Mouse (Mus musculus): ENCODE measurements around the gene Nr1h3.

Nr1h3 gene

GRCm38 (mm10) chr2:91183711-91184405, 18.8 kb downstream of the Nr1h3 start, which contains the start of gene Madd:
Madd (minus strand) TSS chr2:91183837.
- DNase-seq (ENCODE audit: low read depth), result no peak

DNA sequence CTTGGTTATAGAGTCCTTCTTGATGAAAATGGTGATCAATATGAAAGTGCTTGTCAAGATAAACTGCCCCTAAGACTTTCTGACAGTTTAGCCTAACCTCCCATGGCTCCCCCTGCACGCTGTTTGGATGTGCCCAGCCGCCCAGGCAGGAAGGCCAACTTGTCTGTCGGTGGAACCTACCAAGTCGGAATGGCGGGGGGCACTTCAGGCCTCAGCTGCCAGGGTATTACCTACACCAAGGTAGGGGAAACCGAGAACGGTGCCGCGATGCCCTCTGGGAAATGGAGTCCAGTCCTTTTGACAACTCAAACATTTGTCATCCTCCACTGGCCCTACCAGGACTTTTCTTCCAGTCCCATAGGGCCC, 19.5 kb downstream of the Nr1h3 start:
- DNase-seq (ENCODE audit: low read depth), result peak; percentile 98

- no peak for DNase-seq (ENCODE audit: low read depth)
Observed at GRCm38 (mm10) chr2:91182405-91183147, 20.1 kb downstream of the Nr1h3 start.

GRCm38 (mm10) chr2:91182016-91182404, 20.6 kb downstream of the Nr1h3 start:
- no peak for DNase-seq (ENCODE audit: low read depth)

DNA sequence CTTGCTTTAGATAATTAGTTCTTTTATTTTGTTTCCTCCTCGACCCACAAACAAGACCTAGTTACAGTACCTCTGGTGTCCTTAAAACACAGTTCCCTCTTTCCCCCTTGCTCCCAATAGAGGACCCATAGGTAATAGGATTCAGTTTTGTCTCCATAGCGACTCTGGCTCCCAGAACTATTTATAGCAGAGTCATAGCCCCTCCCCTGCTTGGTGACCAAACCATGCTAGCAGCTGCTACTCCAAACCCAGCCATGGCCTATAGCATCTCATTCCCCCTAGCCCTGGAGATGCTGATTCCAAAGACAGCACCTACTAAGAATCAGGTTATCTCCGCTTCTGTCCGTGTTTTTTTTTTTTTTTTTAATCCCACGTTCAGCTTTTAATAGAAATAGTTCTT, 21.9 kb downstream of the Nr1h3 start:
- no peak for DNase-seq (ENCODE audit: low read depth)

DNA sequence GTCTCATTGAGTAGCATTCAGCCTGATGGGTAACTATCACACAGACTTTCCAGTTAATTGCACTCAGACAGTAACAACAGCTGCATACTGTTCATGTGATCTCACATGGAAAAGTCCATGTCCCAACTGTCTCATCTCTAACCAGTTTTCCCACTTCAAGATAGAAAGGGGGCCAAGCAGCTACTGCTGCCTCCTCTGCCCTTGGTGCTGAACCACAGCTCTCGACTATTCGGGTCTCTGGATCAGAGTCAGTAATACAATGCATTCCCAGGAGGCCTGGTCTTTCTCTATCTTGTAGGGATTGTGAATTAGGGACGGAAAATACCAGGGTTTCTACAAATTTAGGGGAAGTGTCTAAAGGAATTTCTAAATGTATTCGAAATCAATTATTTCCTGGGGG, 22.8 kb downstream of the Nr1h3 start:
- DNase-seq (ENCODE audit: low read depth), result no peak

DNA sequence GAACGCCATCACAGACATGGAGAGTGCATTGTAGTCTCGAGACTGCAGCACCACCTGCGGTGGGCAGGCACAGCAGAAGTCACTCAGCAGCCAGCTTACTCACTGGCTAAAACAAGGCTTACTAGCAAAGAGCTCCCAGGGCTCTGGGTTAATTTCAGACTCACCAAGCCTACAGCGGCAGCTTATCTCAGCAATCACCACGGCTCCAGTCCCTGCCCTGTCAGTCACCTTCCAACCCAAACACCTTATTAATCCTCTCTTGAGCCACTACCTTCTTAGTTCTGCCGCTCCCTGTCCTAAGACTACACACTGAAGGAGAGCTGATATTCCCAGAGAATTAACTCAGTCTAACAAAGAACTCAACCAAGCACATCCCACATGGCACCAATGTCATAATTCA, 26.4 kb downstream of the Nr1h3 start:
- DNase-seq (ENCODE audit: low read depth), result no peak

DNA sequence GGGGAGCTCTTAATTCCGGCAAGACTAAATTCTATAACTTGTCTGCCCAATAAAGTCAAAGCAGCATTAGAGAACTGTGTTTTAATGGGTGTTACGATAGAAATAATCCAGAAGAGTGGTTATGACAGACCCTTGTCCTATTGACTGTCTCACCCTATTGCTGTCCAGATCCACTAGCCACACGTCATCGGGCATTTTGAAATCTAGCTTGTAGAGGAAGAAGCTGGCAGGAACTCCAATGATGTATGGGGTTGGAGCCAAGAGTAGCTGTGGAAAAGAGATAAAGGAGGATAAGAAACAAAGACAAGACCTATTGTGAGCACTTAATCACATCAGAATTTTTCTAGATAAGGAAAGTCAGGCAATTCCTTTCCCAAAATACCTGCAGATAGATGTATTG, 27.1 kb downstream of the Nr1h3 start:
- no peak for DNase-seq (ENCODE audit: low read depth)

DNA sequence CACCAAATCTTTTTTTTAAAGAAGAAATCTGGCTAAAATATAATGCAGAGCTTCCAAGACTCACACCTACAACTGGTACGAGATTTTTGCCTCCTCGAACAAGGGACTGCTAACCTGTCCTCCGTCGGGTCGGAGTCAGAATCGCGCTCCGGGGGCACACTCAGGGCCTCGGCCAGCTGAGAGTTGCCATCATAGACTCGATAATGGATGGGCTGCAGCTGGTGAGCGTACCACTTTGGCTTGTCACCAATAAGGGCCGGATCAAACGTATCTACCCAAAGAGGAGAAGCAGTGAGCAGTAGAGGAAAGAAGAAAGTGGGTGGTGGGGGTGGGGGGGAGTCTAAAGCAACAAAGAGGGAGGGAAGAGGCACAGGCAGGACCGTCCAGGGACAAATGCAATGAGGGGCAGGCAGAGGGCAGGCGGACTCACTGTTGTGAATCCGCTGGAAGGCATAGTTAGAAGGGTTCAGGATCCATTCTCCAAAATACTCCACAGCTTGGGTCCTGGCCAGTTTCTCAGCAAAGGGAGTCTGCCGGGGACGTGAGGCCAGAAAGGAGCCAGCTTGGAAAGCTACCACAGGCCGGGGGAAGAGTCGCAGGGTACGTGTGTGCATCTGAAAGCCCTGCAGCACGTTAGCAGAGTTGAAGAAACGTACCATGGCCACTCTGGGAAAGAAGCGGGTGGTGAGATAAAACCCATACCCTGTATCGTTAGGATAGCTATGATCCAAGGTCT, 32.9 kb downstream of the Nr1h3 start:
- no peak for DNase-seq (ENCODE audit: low read depth)

DNA sequence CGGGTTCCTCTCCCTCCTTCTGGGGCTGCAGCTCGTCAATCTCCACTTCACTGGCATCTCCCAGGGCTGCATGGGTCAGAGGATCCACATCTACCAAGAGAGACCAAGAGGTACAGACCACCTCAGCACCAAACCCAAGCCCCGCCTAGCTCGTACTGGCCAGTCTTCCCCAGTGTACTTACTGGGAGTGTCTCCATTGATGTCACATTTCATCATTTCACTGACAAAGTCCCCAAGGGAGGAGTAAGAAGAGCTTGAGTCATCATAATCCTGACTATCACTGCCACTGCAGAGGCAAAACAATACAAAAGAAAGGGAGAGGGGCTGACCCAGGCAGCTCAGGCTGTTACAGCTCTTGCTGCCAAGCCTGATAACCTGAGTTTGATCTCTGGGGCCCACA, 35.0 kb downstream of the Nr1h3 start:
- DNase-seq (ENCODE audit: low read depth), result no peak

DNA sequence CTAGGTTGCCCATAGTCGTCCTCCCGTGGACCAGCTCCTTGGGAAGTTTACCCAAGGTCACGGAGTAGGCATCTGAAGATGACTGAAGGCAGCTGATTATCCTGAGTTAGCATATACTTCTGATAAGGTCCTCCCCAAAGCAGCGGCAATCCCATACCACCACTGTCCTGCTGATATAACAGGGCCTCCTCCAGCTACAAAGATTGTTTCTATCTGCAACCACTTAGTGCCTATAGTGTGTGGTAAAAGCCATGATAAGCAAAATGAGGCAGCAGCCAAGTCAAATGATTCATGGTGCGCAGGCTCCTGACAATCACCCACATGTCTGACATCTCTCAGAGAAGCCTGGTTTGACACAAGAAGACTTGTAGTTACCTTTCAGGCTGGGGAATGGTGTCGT, 37.6 kb downstream of the Nr1h3 start:
- DNase-seq (ENCODE audit: low read depth), result peak; percentile 44

- no peak for DNase-seq (ENCODE audit: low read depth)
Observed at GRCm38 (mm10) chr2:91163532-91163931, 39.1 kb downstream of the Nr1h3 start.

DNA sequence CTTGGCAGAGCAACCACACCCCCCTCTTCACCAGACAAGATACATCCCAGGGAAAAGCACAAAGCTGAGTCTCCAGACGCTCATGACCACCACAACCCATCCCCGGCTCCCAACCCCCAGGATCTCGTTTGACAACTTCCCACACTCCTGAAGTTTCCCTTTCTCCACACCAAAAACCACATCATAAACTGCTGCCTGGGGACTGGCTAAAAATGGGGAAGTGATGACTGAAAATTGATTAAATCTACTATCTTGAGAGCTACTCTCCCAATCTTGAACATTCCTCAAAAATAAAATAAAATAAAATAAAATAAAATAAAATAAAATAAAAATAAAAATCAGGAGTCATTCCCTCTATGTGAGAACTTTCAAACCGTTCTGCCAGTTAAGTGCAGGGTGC, 39.7 kb downstream of the Nr1h3 start:
- no peak for DNase-seq (ENCODE audit: low read depth)

DNA sequence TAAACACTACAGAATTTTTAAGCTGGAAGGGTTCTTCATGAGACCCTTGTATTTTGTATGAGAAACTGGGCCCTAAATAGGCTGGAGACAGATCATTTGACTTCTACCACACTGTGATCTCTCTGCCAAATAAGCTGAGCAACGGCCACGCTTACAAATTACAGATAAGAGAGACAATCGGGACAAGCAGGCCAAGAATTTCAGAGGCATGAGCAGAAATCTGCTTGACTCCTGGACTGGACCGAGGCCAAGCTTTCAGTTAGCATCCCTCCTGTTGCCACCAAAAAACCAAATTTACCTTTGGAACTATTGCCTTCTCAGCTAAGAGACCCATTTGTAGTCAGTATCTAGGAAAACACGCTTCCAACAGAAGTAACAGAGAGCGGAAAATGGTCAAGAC, 42.0 kb downstream of the Nr1h3 start:
- DNase-seq (ENCODE audit: low read depth), result no peak

GRCm38 (mm10) chr2:91157002-91157752, 45.5 kb downstream of the Nr1h3 start:
- DNase-seq (ENCODE audit: low read depth), result no peak

GRCm38 (mm10) chr2:91154091-91154490, 48.5 kb downstream of the Nr1h3 start:
- no peak for DNase-seq (ENCODE audit: low read depth)

DNA sequence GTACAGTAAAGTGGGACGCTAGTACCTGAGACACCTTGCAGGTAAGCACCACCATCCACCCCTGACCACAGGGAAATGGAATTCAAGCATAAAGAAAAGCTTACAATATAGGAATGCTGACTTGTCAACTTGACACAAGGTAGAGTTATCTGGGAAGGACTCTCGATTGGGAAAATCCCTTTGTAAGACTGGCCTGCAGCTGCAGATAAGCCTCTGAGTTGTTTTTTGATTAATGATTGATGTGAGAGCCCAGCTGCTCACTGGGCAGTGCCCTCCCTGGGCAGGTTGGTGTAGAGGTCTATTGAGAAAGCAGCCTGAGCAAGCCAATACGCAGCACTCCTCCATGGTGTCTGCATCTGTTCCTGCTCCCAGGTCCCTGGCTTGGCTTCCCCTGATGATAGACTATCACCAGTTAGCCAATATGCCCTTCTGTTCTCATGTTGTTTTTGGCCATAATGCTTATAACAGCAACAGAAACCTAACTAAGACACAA, 49.7 kb downstream of the Nr1h3 start:
- no peak for DNase-seq (ENCODE audit: low read depth)

DNA sequence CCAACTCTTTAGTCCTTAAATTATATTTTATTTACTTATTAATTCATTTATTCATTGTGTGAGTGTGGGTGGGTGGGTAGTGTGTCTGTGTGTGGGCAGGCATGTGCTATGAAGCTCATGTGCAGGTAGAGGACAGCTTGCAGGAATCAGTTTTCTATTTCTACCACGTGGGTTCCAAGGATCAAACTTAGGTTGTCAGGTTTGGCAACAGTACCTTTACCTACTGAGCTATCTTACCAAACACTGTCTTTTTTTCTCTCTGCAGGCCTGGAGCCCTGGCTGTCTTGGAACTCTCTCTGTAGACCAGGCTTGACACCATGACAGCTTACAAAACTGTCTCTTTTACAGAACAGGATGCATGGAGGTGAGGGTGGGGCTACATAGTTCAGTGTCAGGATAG, 51.3 kb downstream of the Nr1h3 start:
- DNase-seq (ENCODE audit: low read depth), result no peak

DNA sequence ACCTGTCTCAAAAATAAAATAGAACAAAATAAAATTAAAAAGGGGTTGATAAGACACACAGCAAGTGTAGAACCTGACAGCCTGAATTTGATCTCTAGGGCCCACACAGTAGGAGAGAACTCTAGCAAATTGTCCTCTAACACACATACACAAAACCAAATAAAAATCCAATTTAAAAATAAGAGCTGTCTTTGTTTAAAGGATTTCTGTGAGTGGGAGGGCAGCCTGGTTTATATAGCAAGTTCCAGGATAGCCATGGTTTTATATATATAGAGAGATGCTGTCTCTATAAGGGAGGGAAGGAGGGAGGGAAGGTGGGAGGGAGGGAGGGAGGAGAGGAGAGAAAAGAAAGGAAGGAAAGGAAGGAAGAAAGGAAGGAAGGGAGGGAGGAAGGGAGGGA, 54.5 kb downstream of the Nr1h3 start:
- no peak for DNase-seq (ENCODE audit: low read depth)

DNA sequence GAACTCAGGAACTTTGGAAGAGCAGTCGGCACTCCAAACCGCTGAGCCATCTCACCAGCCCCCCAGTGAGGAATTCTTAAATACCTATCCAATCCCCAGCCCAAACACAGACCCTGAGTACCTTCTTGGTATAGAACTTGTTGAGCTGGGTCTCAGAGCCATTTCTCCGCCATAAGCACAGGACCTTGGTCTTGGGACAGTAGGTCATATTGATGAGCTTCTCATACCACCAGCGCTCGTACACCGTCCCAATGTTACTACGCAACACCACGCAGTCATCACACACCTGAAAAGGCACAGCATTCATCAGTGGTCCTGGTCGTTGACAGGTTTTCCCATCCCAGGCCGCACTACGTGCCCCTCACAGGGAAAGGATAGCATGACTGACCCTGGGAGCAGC, 59.2 kb downstream of the Nr1h3 start:
- DNase-seq (ENCODE audit: low read depth), result no peak

GRCm38 (mm10) chr2:91142920-91143319, 59.7 kb downstream of the Nr1h3 start:
- no peak for DNase-seq (ENCODE audit: low read depth)

DNA sequence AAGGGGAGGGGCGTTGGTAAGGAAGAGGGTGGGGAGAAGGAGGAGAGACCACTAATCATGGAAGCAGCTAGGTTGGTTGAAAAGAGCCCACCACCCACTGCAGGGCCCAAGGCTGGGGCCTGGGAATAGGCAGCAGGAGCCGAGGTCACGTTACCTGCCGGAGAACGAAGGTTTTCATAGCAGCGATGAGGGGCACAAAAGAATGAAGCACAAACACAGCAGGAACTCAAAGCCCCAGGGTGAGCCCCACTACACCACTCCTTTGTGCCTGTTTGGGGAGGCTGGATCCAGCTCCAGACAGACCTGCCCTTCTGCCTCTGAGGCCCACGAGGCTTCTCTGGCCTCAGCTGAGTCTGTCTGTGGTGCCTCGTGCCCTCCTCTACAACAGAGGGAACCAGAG, 62.9 kb downstream of the Nr1h3 start:
- DNase-seq (ENCODE audit: low read depth), result no peak
